Mouse (Mus musculus) thymus, postnatal 4 days (tissue): ENCODE measurements around the gene Rps6kl1.
"Not testable (repeated sequence)": the region's sequence is repeated elsewhere in the genome, so short reads cannot be mapped to it uniquely, and the experiment has no call there.

Experiments used
- DNase-seq: peaks from one replicate; pipeline ENCODE4 v3.0.0; 2021

Rps6kl1 gene

GRCm38 (mm10) chr12:85175087-85175675 lies 24.1 kb upstream of the Rps6kl1 start:
- DNase-seq: no peak

GRCm38 (mm10) chr12:85174016-85174415 lies 23.0 kb upstream of the Rps6kl1 start:
- no peak for DNase-seq

GRCm38 (mm10) chr12:85170948-85171307 lies 19.9 kb upstream of the Rps6kl1 start:
- DNase-seq: no peak

- no peak for DNase-seq
Observed at GRCm38 (mm10) chr12:85170284-85170947, 19.4 kb upstream of the Rps6kl1 start.

- DNase-seq: no peak
Observed at GRCm38 (mm10) chr12:85169877-85170276, 18.8 kb upstream of the Rps6kl1 start.

- DNase-seq: peak; percentile 98
Observed at GRCm38 (mm10) chr12:85169117-85169858, 18.2 kb upstream of the Rps6kl1 start.

GRCm38 (mm10) chr12:85166631-85167030 lies 15.6 kb upstream of the Rps6kl1 start:
- no peak for DNase-seq

- DNase-seq: no peak
Observed at GRCm38 (mm10) chr12:85164996-85165395, 13.9 kb upstream of the Rps6kl1 start.

- no peak for DNase-seq
Observed at GRCm38 (mm10) chr12:85159592-85159991, 8.5 kb upstream of the Rps6kl1 start.

- DNase-seq: no peak
Observed at GRCm38 (mm10) chr12:85158801-85159200, 7.7 kb upstream of the Rps6kl1 start.

GRCm38 (mm10) chr12:85157797-85158460 lies 6.9 kb upstream of the Rps6kl1 start:
- no peak for DNase-seq

GRCm38 (mm10) chr12:85156324-85156723 lies 5.3 kb upstream of the Rps6kl1 start:
- DNase-seq: no peak

- no peak for DNase-seq
Observed at GRCm38 (mm10) chr12:85153011-85153410, 1.9 kb upstream of the Rps6kl1 start.

- no peak for DNase-seq
Observed at GRCm38 (mm10) chr12:85150321-85151001, 603 bp downstream of the Rps6kl1 start.

- DNase-seq: no peak
Observed at GRCm38 (mm10) chr12:85146881-85147280, 4.2 kb downstream of the Rps6kl1 start.

GRCm38 (mm10) chr12:85146355-85146754 lies 4.7 kb downstream of the Rps6kl1 start:
- DNase-seq: no peak

- DNase-seq: no peak
Observed at GRCm38 (mm10) chr12:85145630-85146029, 5.4 kb downstream of the Rps6kl1 start.

- no peak for DNase-seq
Observed at GRCm38 (mm10) chr12:85144821-85145220, 6.2 kb downstream of the Rps6kl1 start.

GRCm38 (mm10) chr12:85144276-85144675 lies 6.8 kb downstream of the Rps6kl1 start:
- DNase-seq: not testable (repeated sequence)

GRCm38 (mm10) chr12:85142803-85143202 lies 8.3 kb downstream of the Rps6kl1 start:
- DNase-seq: peak; percentile 91

GRCm38 (mm10) chr12:85141096-85141495 lies 10.0 kb downstream of the Rps6kl1 start:
- no peak for DNase-seq

- DNase-seq: peak; percentile 73
Observed at GRCm38 (mm10) chr12:85140036-85140701, 10.9 kb downstream of the Rps6kl1 start.
